Mouse (Mus musculus): ENCODE results near the gene Tnfsf11.

DNA sequence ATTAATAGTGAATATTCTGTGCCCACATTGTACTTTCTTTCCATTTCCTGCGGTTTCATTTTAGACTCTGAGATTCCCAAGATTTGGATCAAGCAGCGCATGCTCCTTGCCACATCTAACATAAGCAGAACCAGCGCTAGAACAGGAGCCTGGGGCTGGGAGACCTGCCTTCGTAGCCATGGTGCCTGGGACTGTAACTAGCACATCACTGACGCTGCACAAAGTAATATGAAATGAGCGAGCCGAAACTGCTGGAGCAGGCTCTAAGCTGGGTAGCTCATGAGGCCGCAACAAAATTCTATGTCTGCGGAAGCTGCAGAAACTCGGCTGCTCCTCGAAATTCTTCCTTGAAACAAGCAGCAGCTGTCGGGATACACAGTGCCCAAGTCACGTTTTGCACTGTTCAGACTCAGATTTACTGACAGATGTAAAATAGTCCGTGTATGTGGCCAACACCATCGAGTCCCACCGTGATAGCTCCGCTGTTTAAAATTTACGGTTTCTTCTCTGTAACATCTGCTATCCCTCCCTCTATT is 31.4 kb downstream of the Tnfsf11 start:
- TF ChIP-seq POLR2A (IDR thresholded peaks at IDR 0.05; ENCODE audit: insufficient read length, low read depth), result no peak
- TF ChIP-seq MYOG (IDR thresholded peaks at IDR 0.05; ENCODE audit: control insufficient read depth in 1 of 3, insufficient read depth in 1 of 3, insufficient read length in 2 of 3, low read depth in 2 of 3), result no peak
- TF ChIP-seq MYOD1 (IDR thresholded peaks at IDR 0.05; ENCODE audit: control insufficient read depth in 1 of 3, insufficient read length in 2 of 3, low read depth in 2 of 3), result peak in 1 of 3 experiments; percentile 29
- TF ChIP-seq TCF3 (IDR thresholded peaks at IDR 0.05; ENCODE audit: insufficient read length, low read depth), result no peak
- TF ChIP-seq POLR2AphosphoS2 (IDR thresholded peaks at IDR 0.05; ENCODE audit: insufficient read length, low read depth), result no peak
- TF ChIP-seq E2F4 (IDR thresholded peaks at IDR 0.05; ENCODE audit: insufficient read depth), result no peak
- TF ChIP-seq MAX (IDR thresholded peaks at IDR 0.05; ENCODE audit: low read depth), result no peak
- no peak for TF ChIP-seq USF1 (IDR thresholded peaks at IDR 0.05; ENCODE audit: low read depth)
- no peak for TF ChIP-seq TCF12 (IDR thresholded peaks at IDR 0.05; ENCODE audit: insufficient read depth, poor library complexity, severe bottlenecking)
- no peak for TF ChIP-seq CEBPB (IDR thresholded peaks at IDR 0.05; ENCODE audit: insufficient read depth, poor library complexity, severe bottlenecking)
- TF ChIP-seq SRF (IDR thresholded peaks at IDR 0.05; ENCODE audit: control insufficient read depth, insufficient read length, low read depth), result no peak

Measured in myocyte (in vitro differentiated cells).